Mouse (Mus musculus): ENCODE measurements at regions not wholly inside any gene's neighbourhood (a gene's known extent, or its start where the extent isn't known, plus 50 kb on each side); places are given as distances from the start of the nearest gene placed in this dataset.

DNA sequence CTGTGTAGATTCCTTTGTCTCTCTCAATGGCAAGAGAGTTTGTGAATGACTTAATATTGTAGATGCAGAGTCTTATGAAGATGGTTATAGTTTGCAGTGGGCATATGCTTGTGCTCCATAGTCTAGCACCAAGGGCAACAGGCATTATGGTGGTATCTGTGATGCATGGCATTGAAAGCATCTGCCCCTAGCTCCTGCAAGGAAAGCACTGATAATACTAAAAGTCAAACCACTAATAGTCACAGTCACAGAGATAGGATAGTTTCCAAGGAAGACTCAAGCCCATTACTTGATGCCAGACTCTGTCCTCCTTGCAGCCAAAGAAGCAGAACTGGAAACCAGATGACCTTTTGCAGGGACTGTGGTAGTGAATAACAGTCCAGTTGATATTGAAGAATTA is 158.8 kb downstream of the P2ry1 start:
- Histone ChIP-seq H3K9ac (no peak overlapping the region), H3K4me2 (replicated peaks) (no peak overlapping the region), H3K4me1 (replicated peaks) (no peaks in the 10 kb centered on the region), H3K27ac (no peak overlapping the region), H3K9me3 (no peaks in the 10 kb centered on the region), H3K36me3 (no peaks in the 10 kb centered on the region), H3K27me3 (replicated peaks) (no peaks in the 10 kb centered on the region), H3K4me3 (replicated peaks) (no peak overlapping the region)
- no peak for ATAC-seq

DNA sequence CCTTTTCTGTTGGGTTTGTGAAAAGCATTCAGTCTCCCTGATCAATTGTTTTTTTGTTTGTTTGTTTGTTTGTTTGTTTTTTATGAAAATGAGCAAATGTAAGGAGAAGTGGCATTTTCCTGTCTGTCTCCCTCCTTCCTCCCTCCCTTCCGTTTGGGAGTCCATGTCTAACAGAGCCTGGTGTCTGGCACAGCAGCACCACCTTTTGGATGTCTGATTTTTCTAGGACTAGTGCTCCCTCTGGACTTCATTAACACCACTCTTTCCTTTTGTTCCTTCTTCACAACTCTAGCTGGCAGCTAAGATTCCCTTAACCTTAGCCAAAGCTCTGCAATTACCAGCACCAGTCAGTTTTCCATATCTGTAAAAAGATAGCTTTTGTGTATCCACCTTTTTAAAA is 175.6 kb upstream of the Rap2b start:
- no peaks in the 10 kb centered on the region for H3K27me3 ChIP-seq (replicated peaks)
- no peaks in the 10 kb centered on the region for H3K4me1 ChIP-seq (replicated peaks)
- ATAC-seq: no peak
- no peak overlapping the region for H3K4me2 ChIP-seq (replicated peaks)
- 15% methylated on average over 1 of the region's 1 CpGs for WGBS
- H3K9me3 ChIP-seq: no peaks in the 10 kb centered on the region
- no peak overlapping the region for H3K4me3 ChIP-seq (replicated peaks)
- no peaks in the 10 kb centered on the region for H3K36me3 ChIP-seq
- no peak overlapping the region for H3K9ac ChIP-seq
- H3K27ac ChIP-seq: no peak overlapping the region

DNA sequence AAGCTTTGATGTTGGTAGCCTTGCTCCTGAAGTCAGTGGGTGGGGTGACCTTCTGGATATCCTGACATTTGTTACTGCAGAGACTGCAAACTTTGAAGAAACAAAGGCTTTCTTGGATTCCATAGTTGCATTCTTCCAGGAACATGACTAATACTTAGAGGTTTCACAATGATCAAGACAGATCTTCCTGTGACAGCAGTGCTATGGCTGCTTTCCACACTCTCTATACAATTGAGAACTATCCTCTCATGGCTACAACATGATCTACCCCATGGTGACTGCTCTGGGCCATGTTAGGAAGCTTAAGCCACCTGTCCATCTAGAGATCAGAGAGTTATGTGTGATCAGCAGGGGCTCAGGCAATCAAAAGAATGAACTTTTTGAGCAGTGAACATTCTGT is 172.8 kb upstream of the Rap2b start:
- Histone ChIP-seq H3K27me3 (replicated peaks) (no peaks in the 10 kb centered on the region), H3K4me2 (replicated peaks) (no peak overlapping the region), H3K27ac (no peak overlapping the region), H3K9me3 (no peaks in the 10 kb centered on the region), H3K4me3 (replicated peaks) (no peak overlapping the region), H3K9ac (no peak overlapping the region), H3K36me3 (no peaks in the 10 kb centered on the region), H3K4me1 (replicated peaks) (no peaks in the 10 kb centered on the region)
- no peak for ATAC-seq

DNA sequence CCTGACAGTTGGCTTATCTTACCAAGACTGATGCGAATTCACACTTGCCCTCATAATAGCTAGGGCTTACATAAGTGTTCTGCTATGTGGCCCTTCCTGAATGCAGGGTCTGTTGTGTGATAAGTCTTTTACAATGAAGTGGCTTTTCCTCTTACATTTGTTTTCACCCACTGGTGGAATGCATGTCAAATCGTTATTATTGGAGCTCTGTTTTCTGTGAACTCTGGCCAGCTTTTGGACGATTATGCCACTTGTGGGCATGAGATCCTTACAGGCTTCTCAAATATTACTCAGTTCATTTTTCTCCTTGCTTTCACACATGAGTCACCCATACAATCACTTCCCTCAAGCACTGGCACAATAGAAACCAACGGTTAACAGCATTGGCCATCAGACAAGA is 144.9 kb upstream of the Rap2b start:
- Histone ChIP-seq H3K27ac (no peak overlapping the region), H3K4me1 (replicated peaks) (no peaks in the 10 kb centered on the region), H3K36me3 (no peaks in the 10 kb centered on the region), H3K9ac (no peak overlapping the region), H3K9me3 (no peaks in the 10 kb centered on the region), H3K4me2 (replicated peaks) (no peak overlapping the region), H3K27me3 (replicated peaks) (no peaks in the 10 kb centered on the region), H3K4me3 (replicated peaks) (no peak overlapping the region)
- WGBS: 64% methylated on average over 4 of the region's 4 CpGs
- no peak for ATAC-seq

DNA sequence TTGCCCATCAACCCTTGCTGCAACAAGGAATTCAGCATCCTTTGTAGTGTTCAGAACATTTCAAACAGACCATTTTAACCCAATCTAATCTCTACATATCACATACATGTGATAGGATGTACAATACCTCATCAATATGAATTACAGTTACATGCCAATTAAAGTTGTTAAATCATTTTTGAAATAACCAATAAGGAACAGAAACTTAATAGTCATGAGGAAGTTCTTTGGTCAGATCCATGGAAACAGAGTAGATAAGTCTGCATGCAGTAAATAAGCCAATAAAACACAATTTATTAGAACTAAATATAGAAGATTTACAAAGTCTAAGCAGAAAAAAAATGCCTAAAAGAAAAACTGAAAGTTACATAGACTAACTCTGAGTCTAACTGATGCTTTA is 136.9 kb upstream of the Rap2b start:
- H3K27me3 ChIP-seq (replicated peaks): no peaks in the 10 kb centered on the region
- H3K4me3 ChIP-seq (replicated peaks): no peak overlapping the region
- H3K4me2 ChIP-seq (replicated peaks): no peak overlapping the region
- H3K27ac ChIP-seq: no peak overlapping the region
- no peaks in the 10 kb centered on the region for H3K4me1 ChIP-seq (replicated peaks)
- ATAC-seq: no peak
- no peaks in the 10 kb centered on the region for H3K9me3 ChIP-seq
- no peak overlapping the region for H3K9ac ChIP-seq
- H3K36me3 ChIP-seq: no peaks in the 10 kb centered on the region

DNA sequence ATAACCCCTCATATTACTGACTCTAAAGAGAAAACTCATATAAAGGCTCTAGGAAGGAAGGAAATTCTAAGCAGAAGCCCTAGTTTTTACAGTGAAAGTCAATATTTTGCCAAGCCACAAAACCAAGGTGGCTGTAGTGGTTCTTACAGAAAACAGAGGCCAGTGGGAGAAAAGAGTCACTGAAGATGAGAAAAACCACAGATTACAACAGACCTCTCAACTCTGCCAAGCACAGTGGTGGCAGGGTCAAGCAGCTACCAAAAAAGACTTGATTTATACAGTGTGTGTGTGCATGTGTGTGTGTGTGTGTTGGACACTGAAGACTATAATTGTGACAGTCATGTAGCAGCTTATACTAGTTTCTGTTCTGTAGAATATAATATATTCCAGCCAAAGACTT is 136.4 kb upstream of the Rap2b start:
- Histone ChIP-seq H3K9me3 (no peaks in the 10 kb centered on the region), H3K27ac (no peak overlapping the region), H3K27me3 (replicated peaks) (no peaks in the 10 kb centered on the region), H3K4me1 (replicated peaks) (no peaks in the 10 kb centered on the region), H3K4me3 (replicated peaks) (no peak overlapping the region), H3K36me3 (no peaks in the 10 kb centered on the region), H3K4me2 (replicated peaks) (no peak overlapping the region), H3K9ac (no peak overlapping the region)
- ATAC-seq: no peak

DNA sequence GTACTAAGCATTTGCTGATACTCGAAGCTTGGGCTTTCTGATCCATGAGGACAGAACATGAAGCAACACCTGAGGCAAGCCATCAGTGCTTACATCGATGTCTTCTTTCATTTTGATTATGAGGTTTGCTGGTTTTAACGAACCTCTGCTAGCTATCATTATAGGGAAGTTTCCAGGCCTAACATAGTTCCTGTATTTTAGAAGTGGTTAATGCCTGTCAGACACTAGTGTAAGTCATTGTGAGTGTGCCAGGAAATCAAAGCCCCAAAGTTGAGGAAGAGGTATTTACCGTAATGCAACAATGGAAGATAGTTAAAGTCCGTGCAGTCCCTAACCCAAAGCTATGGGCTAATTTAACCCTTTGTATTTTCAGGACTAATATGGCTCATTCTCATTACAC is 120.1 kb upstream of the Rap2b start:
- no peak overlapping the region for H3K4me3 ChIP-seq (replicated peaks)
- no peak overlapping the region for H3K9ac ChIP-seq
- H3K27ac ChIP-seq: no peak overlapping the region
- H3K27me3 ChIP-seq (replicated peaks): no peaks in the 10 kb centered on the region
- no peaks in the 10 kb centered on the region for H3K36me3 ChIP-seq
- 81% methylated on average over 5 of the region's 5 CpGs for WGBS
- H3K4me1 ChIP-seq (replicated peaks): no peaks in the 10 kb centered on the region
- no peak overlapping the region for H3K4me2 ChIP-seq (replicated peaks)
- no peaks in the 10 kb centered on the region for H3K9me3 ChIP-seq
- no peak for ATAC-seq

DNA sequence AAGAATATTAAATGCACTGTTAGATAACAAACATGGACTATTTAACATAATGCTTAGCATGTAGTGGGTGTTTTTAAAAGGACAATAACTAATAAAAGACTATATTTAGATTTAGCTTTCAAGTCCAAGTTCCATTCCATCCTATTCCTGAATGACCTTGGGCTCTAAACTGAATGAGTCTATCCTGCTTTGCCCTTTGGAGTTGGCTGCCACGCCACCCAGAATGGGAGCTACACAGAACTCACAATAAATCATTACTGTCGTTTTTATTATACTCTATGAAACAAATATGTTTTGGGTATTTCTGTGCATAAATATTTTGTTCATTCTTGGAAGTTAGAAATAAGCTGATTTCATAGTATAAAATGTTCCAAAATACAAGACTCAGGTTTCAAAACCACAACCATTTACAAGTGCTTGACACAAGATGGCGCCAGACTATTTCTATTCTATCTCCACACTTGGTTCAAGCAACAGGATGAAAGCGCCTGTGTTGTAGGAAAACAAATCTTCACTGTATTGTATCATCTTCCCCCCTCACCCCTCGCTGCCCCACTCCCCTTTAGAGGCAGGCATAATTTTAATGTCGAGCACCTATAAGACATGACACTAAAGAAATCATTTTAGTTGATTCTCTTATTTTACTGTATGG is 117.4 kb upstream of the Rap2b start:
- Histone ChIP-seq H3K27me3 (replicated peaks) (no peaks in the 10 kb centered on the region), H3K36me3 (no peaks in the 10 kb centered on the region), H3K4me3 (replicated peaks) (no peak overlapping the region), H3K9me3 (no peaks in the 10 kb centered on the region), H3K4me1 (replicated peaks) (no peaks in the 10 kb centered on the region), H3K27ac (no peak overlapping the region), H3K4me2 (replicated peaks) (no peak overlapping the region), H3K9ac (no peak overlapping the region)
- no peak for ATAC-seq
- 19% methylated on average over 6 of the region's 6 CpGs for WGBS

DNA sequence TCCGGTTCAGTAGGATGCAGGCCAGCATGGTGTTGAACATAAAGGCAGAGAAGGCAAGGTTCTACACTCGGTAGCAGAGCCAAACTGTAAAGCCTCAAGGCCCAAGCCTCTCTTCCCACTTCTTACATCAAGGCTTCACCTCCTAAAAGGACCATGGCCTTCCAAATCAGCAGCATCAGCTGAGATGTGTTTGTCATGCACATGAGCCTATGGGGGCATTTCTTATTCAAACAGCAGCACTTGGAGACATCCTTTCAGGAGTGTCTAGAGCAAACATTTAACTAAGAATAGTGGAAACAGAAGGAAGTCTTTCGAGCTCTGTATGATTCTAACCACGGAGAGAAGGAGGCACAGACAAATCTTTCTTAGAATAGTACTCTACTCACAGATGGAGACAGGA is 115.0 kb upstream of the Rap2b start:
- Histone ChIP-seq H3K27me3 (replicated peaks) (no peaks in the 10 kb centered on the region), H3K27ac (no peak overlapping the region), H3K4me3 (replicated peaks) (no peak overlapping the region), H3K9ac (no peak overlapping the region), H3K4me1 (replicated peaks) (no peaks in the 10 kb centered on the region), H3K36me3 (no peaks in the 10 kb centered on the region), H3K4me2 (replicated peaks) (no peak overlapping the region), H3K9me3 (no peaks in the 10 kb centered on the region)
- ATAC-seq: no peak
- 74% methylated on average over 4 of the region's 4 CpGs for WGBS

DNA sequence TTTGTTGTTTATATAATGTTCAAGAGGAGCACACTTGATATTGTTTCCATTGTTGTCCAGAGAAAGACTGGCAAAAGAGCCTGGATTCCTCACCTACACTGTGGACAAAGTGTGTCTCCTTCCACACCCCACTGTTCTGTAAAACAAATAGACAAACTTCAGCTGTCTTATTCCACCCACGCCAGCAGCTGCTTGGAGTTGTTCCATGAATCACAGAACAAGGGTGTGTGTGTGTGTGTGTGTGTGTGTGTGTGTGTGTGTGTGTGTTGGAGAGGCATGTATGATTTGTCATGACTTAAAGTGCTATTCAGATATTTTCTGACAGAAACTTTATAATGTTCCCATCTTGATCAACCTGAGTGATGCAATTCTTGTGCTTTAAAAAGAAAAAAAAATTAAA is 114.1 kb upstream of the Rap2b start:
- H3K36me3 ChIP-seq: no peaks in the 10 kb centered on the region
- H3K27me3 ChIP-seq (replicated peaks): no peaks in the 10 kb centered on the region
- H3K9me3 ChIP-seq: no peaks in the 10 kb centered on the region
- H3K4me3 ChIP-seq (replicated peaks): no peak overlapping the region
- no peak overlapping the region for H3K9ac ChIP-seq
- H3K4me2 ChIP-seq (replicated peaks): no peak overlapping the region
- no peaks in the 10 kb centered on the region for H3K4me1 ChIP-seq (replicated peaks)
- H3K27ac ChIP-seq: no peak overlapping the region
- no peak for ATAC-seq
- whole genome bisulfite sequencing: 32% methylated on average over 1 of the region's 1 CpGs

DNA sequence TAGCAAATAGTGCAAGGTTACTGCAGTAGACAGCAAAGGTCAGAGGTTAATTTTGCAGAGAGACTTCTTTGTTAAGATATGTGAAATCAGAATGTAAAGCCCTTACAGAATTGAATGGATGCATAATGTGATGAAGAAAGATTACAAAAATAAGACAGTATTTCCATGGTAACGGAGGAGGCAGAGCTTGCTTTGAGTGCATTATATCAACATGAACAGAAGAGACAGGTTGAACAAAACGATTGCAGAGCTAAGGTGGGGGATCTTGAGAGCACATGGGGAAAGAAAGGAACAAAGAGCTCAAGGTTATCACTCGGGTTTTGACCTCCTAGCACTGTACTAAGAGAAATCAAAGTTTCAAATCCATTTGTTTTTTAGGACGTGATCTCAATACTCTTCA is 106.2 kb upstream of the Rap2b start:
- Histone ChIP-seq H3K27ac (no peak overlapping the region), H3K4me3 (replicated peaks) (no peak overlapping the region), H3K9me3 (no peaks in the 10 kb centered on the region), H3K36me3 (no peaks in the 10 kb centered on the region), H3K4me1 (replicated peaks) (no peaks in the 10 kb centered on the region), H3K9ac (no peak overlapping the region), H3K4me2 (replicated peaks) (no peak overlapping the region), H3K27me3 (replicated peaks) (no peaks in the 10 kb centered on the region)
- WGBS: 66% methylated on average over 4 of the region's 4 CpGs
- ATAC-seq: no peak

DNA sequence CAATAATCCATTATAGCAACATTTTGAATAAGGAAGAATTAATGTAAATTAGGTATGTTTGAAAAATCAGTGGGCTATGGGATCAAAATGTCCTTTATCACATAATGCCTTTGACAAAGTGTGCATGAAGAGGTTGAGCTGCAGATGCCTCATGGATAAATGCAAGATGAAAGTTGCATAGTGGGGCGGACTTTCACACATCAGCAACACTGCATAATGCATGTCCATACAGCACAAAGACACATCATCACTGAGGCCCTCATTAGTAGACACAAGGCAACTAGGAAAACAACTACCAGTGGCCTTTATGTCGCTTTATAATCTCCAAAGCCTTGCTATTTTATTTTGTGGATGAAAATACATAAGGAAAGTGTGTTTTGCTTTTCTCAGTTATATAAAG is 105.8 kb upstream of the Rap2b start:
- no peak overlapping the region for H3K4me3 ChIP-seq (replicated peaks)
- H3K9me3 ChIP-seq: no peaks in the 10 kb centered on the region
- ATAC-seq: no peak
- no peaks in the 10 kb centered on the region for H3K36me3 ChIP-seq
- no peak overlapping the region for H3K9ac ChIP-seq
- H3K27ac ChIP-seq: no peak overlapping the region
- WGBS: 84% methylated on average over 2 of the region's 2 CpGs
- no peaks in the 10 kb centered on the region for H3K4me1 ChIP-seq (replicated peaks)
- H3K27me3 ChIP-seq (replicated peaks): no peaks in the 10 kb centered on the region
- no peak overlapping the region for H3K4me2 ChIP-seq (replicated peaks)

DNA sequence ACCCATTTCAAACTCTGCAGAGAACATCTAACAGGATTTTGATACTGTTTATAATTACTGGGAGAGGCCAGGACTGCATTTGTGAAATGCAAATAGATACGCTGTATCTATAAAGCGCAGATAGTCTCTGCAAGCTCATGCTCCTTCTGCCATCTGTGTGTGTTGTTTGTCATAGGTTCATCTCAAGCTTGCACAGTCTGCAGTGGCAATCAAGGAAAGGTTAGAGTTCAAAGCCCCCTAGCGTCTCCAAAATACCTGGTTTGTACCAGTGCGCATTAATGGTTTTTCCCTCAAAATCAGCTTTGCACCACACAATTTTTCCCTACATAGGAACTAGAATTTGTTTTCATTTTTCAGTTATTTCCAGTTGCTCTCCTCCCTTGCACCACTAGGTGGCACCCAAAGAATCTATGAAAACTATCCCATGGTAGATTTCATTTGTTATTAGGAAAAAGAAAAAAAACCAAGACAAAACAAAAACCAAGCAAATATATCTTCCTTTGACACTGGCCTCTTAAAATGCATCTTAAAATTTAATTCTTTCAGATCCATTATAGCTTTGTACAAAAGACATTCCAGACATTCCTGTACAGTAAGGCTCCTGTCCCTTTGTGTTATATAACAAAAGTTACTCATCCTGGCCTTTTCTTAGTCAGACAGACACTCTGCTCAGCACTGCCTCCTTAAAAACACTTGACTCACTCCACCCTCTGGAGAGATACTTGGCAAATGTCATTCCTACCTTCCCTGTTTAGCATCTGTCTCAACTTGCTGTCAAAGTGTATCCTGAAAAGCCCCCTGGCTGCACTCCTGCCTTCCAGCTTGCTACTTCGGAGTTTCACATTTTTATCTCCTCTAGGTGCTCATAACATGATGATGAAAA is 92.7 kb upstream of the Rap2b start:
- no peak overlapping the region for H3K27ac ChIP-seq
- H3K9me3 ChIP-seq: no peaks in the 10 kb centered on the region
- no peaks in the 10 kb centered on the region for H3K36me3 ChIP-seq
- WGBS: 68% methylated on average over 5 of the region's 5 CpGs
- no peaks in the 10 kb centered on the region for H3K4me1 ChIP-seq (replicated peaks)
- no peak overlapping the region for H3K4me2 ChIP-seq (replicated peaks)
- no peak overlapping the region for H3K9ac ChIP-seq
- H3K27me3 ChIP-seq (replicated peaks): no peaks in the 10 kb centered on the region
- ATAC-seq: no peak
- H3K4me3 ChIP-seq (replicated peaks): no peak overlapping the region
